Mouse (Mus musculus) mesoderm, embryonic 11.5 days (tissue): ENCODE data around the gene Lyrm7.
"Not testable (repeated sequence)": the region's sequence is repeated elsewhere in the genome, so short reads cannot be mapped to it uniquely, and the experiment has no call there.

Experiments
- DNase-seq: peaks from one replicate; pipeline ENCODE4 v3.0.0-alpha.2; 2012; ENCODE audit warnings: low read depth, low spot score

Gene Lyrm7

GRCm38 (mm10) chr11:54881051-54881474 is 20.3 kb upstream of the Lyrm7 start:
- no peak for DNase-seq

- no peak for DNase-seq
Measured at GRCm38 (mm10) chr11:54879922-54880321, 19.2 kb upstream of the Lyrm7 start.

- peak; percentile 74 for DNase-seq
Measured at GRCm38 (mm10) chr11:54879434-54879833, 18.7 kb upstream of the Lyrm7 start.

- DNase-seq: no peak
Measured at GRCm38 (mm10) chr11:54878893-54879292, 18.2 kb upstream of the Lyrm7 start.

GRCm38 (mm10) chr11:54876031-54876430 is 15.3 kb upstream of the Lyrm7 start:
- DNase-seq: no peak

GRCm38 (mm10) chr11:54871831-54872537 is 11.3 kb upstream of the Lyrm7 start:
- DNase-seq: no peak

GRCm38 (mm10) chr11:54869318-54869717 is 8.6 kb upstream of the Lyrm7 start:
- DNase-seq: no peak

- DNase-seq: no peak
Measured at GRCm38 (mm10) chr11:54868445-54868844, 7.7 kb upstream of the Lyrm7 start.

GRCm38 (mm10) chr11:54867903-54868434 is 7.3 kb upstream of the Lyrm7 start:
- no peak for DNase-seq

- DNase-seq: peak; percentile 41
Measured at GRCm38 (mm10) chr11:54867049-54867385, 6.3 kb upstream of the Lyrm7 start.

GRCm38 (mm10) chr11:54866119-54867048 is 5.7 kb upstream of the Lyrm7 start, which contains the start of gene Hint1:
Hint1 (plus strand) TSS chr11:54866383.
- DNase-seq: peak; percentile 93

- no peak for DNase-seq
Measured at GRCm38 (mm10) chr11:54865330-54866085, 4.8 kb upstream of the Lyrm7 start.

GRCm38 (mm10) chr11:54862621-54863520 is 2.2 kb upstream of the Lyrm7 start:
- DNase-seq: peak; percentile 71

- no peak for DNase-seq
Measured at GRCm38 (mm10) chr11:54861471-54862420, 1.0 kb upstream of the Lyrm7 start.

GRCm38 (mm10) chr11:54859322-54860165 is 1.2 kb downstream of the Lyrm7 start:
- DNase-seq: peak; percentile 37

GRCm38 (mm10) chr11:54858880-54859279 is 1.8 kb downstream of the Lyrm7 start:
- not testable (repeated sequence) for DNase-seq

- no peak for DNase-seq
Measured at GRCm38 (mm10) chr11:54851656-54852055, 9.1 kb downstream of the Lyrm7 start.

- DNase-seq: no peak
Measured at GRCm38 (mm10) chr11:54849961-54850758, 10.6 kb downstream of the Lyrm7 start.
